Mouse (Mus musculus): ENCODE measurements around the gene Dlx6.

The Dlx6 gene

GRCm38 (mm10) chr6:6875676-6876075 is 12.5 kb downstream of the Dlx6 start:
- DNase-seq (ENCODE audit: low read depth in 2 of 2, low spot score in 2 of 2), result no peak

- no peak for DNase-seq (ENCODE audit: low read depth in 2 of 2, low spot score in 2 of 2)
Measured at GRCm38 (mm10) chr6:6876231-6876630, 13.1 kb downstream of the Dlx6 start.

GRCm38 (mm10) chr6:6876731-6877130 is 13.6 kb downstream of the Dlx6 start:
- DNase-seq (ENCODE audit: low read depth in 2 of 2, low spot score in 2 of 2), result no peak

GRCm38 (mm10) chr6:6877346-6877910 is 14.3 kb downstream of the Dlx6 start:
- no peak for DNase-seq (ENCODE audit: low read depth in 2 of 2, low spot score in 2 of 2)

- no peak for DNase-seq (ENCODE audit: low read depth in 2 of 2, low spot score in 2 of 2)
Measured at GRCm38 (mm10) chr6:6877981-6878840, 15.1 kb downstream of the Dlx6 start.

- no peak for DNase-seq (ENCODE audit: low read depth in 2 of 2, low spot score in 2 of 2)
Measured at GRCm38 (mm10) chr6:6878841-6879291, 15.7 kb downstream of the Dlx6 start.

- no peak for DNase-seq (ENCODE audit: low read depth in 2 of 2, low spot score in 2 of 2)
Measured at GRCm38 (mm10) chr6:6879371-6880325, 16.5 kb downstream of the Dlx6 start.

DNA sequence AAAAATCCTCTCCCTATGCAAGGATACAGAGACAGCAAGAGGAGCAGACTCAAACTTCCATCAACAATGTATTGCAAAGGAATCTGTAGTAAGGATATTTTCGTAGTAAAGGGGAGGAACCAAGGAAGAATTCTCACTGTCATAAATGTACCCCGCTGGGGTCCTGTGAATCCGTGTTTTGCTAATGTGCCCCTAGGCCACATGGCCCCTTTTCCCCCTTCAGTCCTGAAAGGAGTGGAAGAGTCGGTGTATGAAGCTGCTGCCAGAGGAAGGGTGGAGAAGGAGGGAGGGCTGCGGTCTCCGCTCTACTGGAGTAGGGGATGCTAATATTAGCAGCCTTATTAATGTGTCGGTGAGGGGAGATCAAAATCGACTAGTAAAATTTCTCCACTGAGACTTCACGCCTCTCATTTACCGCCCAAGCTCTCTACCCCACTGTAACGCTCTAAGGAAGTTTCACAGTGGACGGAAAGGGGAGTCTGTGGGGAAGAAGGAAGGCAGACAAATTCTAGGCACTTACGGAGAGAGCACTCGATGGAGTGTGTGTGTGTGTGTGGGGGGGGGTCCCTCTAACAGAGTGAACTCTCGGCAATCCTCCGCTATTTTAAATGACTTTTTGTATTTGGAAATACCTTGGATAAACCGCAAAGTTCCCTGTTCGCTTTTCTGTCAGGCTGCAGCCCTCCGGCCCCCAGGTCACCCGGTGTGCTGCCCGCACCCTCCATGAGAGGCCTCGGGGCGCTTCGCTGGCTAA is 17.4 kb downstream of the Dlx6 start:
- no peak for DNase-seq (ENCODE audit: low read depth in 2 of 2, low spot score in 2 of 2)

DNA sequence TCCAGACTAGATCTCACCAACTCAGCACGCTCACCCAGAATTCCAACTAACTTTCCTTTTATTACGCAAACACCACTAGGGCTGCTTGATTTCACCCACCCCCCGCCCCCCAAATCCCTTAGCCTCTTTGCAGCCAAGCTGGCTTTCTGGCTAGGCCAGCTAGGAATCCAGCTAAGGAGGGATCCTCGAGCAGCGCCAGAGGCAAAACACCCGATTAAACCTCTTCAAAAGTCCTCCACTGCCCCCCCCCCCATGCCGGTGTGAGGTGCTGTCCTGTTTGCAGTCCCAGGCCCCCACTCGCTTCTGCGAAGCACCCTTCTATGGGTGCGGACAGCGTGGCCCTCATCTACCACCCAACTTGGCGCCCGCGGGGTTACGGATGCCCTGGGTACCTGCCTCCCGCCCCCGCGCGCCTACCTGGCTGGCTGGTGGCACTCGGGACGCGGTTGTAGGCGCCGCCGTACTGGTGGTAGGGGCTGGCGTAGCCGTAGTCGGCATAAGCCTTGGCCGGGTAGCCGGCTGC is 18.0 kb downstream of the Dlx6 start:
- no peak for DNase-seq (ENCODE audit: low read depth in 2 of 2, low spot score in 2 of 2)

DNA sequence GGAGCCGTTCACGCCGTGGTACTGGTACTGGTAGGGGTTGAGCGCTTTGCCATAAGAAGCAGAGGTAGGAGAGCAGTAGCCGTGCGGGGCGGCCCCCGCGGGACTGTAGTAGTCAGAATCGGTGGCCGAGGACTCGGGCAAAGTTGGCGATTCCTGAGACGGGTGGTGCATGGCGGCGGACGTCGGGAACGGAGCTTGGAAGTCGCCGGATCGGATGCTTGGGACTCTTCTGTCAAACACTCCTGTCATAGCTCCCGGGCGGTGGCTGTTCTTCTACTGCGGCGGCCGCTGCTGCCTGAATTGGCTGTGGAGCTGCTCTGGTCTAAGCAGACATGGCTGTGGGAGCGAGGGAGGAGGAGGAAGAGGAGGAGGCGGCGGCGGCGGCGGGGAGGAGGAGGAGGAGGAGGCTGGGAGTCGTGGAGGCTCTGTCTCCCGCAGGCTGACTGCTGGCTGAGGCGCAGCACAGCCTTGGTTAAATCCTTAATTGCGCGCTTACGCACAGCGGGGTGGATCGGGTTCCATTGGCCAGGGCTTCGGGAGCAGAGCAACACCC is 18.6 kb downstream of the Dlx6 start, which contains the start of gene Dlx5:
TSS of gene Dlx5 (minus strand) at position 448 of the 553 bp plus-strand sequence.
- no peak for DNase-seq (ENCODE audit: low read depth in 2 of 2, low spot score in 2 of 2)

GRCm38 (mm10) chr6:6882266-6882797 is 19.2 kb downstream of the Dlx6 start:
- DNase-seq (ENCODE audit: low read depth in 2 of 2, low spot score in 2 of 2), result no peak

- DNase-seq (ENCODE audit: low read depth in 2 of 2, low spot score in 2 of 2), result no peak
Measured at GRCm38 (mm10) chr6:6884897-6885296, 21.8 kb downstream of the Dlx6 start.

DNA sequence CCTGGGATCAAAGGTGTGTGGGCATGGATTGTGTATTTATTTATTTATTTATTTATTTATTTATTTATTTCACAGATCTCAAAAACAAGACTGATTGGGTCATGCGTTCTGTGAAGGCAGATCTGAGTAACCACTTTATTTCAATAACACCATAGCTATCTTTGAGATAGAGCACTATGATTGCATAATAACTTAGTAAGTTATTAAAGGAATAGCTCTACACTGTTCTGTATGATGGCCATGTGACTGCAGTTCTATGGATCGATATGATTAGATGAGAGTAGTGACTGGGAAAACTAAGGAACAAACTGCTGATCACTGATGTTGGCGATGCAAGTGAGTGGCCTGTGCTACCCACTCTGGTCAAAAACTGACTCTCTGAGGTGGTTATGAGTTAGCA is 23.1 kb downstream of the Dlx6 start:
- DNase-seq (ENCODE audit: low read depth in 2 of 2, low spot score in 2 of 2), result no peak

- no peak for DNase-seq (ENCODE audit: low read depth in 2 of 2, low spot score in 2 of 2)
Measured at GRCm38 (mm10) chr6:6890047-6890446, 26.9 kb downstream of the Dlx6 start.

DNA sequence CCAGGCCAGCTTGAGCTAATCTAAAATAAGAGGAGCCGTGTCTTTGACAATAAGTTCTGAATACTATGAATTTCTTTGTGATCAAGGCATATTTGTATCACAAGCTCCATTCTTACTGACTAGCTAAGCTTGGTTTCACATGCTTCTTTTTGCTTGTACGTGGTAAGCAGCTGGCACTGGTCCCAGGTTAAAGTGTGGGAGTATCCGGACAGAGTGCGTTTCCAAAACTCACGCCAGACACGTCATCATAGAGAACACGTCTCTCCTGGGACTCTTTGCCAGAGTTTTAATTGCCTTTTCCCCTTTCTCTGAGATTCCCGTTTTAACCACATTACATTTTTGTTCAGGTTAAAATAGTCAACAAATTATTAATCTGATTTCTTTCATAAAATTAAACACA is 46.5 kb downstream of the Dlx6 start:
- DNase-seq (ENCODE audit: low read depth in 2 of 2, low spot score in 2 of 2), result no peak

- DNase-seq (ENCODE audit: low read depth in 2 of 2, low spot score in 2 of 2), result no peak
Measured at GRCm38 (mm10) chr6:6914304-6914703, 51.2 kb downstream of the Dlx6 start.

DNA sequence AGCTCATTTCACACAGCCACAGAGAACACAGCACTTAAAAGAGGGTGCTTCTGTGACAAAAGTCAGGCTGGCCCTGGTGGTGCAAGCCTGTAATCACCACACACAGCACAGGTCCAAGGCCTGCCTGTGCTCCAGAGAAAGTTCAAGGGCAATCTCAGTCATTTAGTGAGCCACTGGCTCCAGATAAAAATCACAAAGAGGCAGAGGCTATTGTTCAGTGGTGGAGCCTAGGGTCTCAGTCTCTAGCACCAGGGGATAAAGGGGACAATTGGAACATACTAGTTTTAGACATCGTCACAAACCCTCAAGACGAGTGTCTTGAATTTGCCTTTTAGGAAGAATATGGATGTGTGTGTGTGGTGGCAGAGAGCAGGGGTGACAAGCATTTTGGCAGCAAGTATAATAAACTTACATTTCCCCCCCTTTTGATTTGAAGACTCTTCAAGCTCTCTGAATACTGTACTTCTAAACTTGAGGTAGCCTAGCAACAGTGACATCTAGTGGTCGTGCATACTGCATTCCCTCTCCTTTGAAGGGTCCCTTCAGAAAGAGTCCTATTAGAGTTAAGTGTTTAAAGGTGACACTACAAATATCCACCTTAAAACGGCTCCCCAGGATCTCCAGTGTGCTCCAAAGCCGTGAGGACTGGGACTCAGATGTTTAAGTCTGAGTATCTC is 51.9 kb downstream of the Dlx6 start:
- DNase-seq (ENCODE audit: low read depth in 2 of 2, low spot score in 2 of 2), result no peak

GRCm38 (mm10) chr6:6915526-6915915 is 52.4 kb downstream of the Dlx6 start:
- DNase-seq (ENCODE audit: low read depth in 2 of 2, low spot score in 2 of 2), result no peak

GRCm38 (mm10) chr6:6917334-6917733 is 54.2 kb downstream of the Dlx6 start:
- no peak for DNase-seq (ENCODE audit: low read depth in 2 of 2, low spot score in 2 of 2)
